Mouse (Mus musculus) mouse trophoblast stem cell (cell line): ENCODE data around the gene Ror2.

Experiments used
- in situ Hi-C, 2 experiments: fragments of 300-500 bp; cut with MseI, MboI; formaldehyde crosslinking; loops; 2 replicates in 1 of 2; 3 replicates in 1 of 2; pipeline ENCODE4 v1.15.1; 2025

The Ror2 gene

DNA sequence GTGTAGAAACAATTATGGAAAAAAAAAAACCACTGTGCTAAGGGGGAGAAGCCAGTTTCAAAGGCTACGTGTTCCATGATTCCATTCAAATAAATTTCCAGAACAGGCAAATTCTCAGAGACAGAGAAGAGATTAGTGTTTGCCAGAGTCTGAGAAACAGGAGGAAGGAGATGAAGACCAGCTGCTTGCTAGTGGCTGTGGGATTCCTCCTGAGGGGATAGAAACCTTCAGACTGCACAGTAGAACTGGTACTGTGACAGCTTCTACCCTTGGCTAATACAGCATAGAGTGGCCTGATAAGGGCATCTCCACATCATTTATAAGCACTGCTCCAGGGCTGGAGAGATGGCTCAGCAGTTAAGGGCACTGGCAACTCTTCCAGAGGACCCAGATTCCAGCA is 11.2 kb downstream of the Ror2 start:
- in situ Hi-C loops, result no loop called here

DNA sequence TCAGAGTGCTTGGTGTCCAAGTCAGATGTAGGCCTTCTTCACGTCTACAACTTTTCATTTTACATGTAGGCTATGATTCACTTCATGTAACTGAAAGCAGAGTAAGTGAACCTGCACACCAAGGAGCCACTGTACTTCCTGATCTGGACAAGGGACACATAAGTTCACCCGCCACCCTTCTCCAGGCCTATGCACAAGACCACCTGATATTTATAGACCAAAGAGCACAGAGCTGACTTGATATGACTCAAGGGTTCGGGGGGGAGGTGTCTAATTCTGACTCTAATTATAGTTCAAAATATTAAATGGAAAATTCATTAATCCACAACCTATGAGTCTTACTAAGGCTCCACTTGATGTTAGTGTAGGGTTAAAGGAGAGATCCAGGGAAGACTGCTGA is 14.3 kb downstream of the Ror2 start:
- in situ Hi-C loops, result no loop called here

DNA sequence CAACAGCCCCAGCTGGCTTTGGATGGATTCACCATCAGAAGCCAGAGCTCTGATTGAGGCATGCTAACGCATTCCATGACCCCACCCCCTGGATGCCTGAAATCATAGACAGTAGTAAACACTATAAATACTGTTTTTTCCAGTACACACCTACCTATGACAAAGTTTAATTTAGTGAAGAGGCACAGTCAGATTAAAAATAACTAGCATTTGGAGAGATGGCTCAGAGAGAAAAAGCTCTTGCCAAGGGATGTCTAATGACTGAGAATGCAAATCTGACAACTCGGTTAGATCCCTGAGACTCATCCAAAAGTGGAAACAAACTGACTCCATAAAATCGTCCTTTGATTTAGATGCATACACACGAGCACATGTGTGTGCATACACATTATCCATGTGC is 15.4 kb downstream of the Ror2 start:
- in situ Hi-C loops, result no loop called here

DNA sequence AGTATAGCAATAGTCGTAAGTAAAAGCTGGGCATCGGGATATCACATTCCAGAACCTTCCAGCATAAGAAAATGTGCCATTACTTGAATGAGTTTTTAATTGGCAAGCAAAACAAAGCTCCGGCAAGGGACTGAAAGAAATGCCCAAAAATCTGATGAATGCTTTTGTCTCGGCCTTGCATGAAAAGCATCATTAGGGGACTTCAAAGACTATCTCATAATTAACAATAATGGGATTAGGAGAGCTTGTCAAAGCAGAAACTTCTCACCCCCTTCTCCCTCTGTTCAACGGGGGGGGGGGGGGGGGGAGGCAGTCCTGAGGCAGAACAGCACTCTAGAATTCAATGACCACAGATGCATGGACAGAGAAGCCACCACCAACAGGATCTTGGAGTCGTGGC is 17.4 kb downstream of the Ror2 start:
- in situ Hi-C loops, result no loop called here

DNA sequence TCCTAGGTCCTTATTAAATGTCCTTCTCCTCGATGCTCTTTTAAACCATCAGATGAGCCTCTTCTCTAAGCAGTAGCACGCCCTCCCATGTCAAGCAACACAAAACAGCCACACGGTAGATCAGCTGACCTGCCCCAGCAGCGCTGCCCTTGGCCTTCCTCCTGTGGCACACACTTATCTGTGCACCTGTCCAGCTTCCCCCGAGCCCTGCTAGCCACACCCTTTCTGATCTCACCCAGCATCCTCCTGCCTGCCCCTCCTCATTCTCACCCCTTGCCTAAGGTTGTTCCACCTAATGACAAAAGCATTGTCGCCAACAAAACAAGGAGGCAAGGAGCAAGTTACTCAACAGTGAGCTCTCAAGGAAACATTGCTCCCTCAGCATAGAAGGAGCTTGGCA is 18.1 kb downstream of the Ror2 start:
- in situ Hi-C loops, result no loop called here

DNA sequence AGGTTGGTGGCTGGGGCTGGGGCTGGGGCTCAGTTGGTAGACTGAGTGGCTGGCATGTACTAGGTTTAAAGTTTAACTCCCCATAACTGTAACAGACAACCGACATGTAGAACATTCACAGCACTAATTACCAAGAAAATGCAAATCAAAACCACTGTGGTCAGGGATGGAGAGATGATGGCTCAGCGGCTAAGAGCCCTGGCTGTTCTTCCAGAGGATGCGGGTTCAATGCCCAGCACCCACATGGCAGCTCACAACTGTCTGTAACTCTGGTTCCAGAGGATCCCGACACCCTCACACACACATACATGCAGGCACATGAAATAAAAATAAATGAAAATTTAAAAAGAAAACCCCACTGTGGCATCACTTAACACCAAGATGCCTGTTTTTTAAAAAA is 18.8 kb downstream of the Ror2 start:
- in situ Hi-C loops, result no loop called here

DNA sequence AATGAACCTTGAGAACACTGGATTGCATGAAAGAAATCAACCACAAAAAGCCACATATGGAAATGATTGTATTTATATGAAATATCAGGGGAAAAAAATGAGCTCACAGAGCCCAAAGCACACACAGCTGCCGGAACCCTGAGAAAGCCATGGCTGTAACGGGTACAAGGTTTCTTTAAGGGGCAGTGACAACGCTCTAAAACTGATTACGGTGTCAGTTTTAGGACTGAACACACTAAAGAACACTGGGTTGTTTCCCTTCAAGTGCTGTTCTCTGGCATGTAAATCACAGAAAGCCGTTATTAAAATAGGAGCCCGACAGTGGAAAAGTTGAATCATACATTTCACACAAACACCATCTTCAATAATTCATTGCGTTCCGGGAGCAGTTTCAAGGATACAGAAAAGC is 19.4 kb downstream of the Ror2 start:
- in situ Hi-C loops, result no loop called here

DNA sequence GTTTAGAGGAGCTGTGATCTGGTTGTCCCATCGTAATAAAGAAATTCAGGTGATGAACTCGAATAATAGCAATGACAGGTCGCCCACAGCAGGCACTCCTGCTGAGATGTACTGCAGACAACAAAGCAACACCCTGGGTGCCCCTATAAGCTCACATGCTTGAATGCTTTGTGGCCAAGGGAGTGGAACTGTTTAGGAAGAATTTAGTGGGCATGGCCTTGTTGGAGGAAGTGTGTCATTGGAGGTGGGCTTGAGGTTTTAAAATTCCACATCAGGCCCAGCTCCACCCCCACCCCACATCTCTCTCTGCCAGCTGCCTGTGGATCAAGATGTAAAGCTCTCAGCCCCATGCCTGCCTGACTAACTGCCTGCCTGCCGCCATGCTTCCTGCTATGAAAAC is 21.0 kb downstream of the Ror2 start:
- in situ Hi-C loops, result no loop called here

DNA sequence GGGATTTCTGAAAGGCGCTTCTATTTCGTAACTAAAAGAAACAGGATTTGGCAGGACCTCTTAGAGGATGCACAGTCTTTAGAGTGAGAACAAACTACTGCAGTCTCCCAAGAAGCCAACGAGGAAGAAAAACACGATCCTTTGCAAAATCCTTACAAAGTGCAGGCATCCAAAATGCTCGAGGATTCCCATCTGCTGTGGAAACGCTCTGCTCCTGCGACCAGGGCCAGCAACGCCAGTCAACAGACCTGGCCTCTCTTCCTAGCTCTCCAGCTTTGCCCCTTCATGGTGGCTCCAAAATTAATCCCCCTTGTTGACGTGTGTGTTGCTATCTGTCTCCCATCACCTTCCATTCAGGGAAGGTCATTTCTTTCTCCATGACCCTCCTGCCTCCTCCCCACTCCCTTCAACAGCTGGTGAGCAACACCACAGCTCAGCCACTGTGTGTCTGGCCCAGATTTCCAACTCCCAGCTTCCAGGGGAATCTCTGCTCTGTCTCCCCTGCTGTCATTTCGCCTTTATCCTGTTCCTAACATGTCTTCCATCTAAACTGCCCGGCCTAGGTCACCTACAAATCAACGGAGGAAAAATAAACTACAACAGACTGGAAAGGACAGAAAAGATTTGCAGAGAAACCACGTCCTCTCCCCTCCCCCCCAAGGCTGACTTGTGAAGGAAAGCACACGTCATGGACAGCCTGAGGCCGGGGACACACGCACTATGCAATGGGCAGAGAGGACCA is 23.2 kb downstream of the Ror2 start:
- in situ Hi-C loops, result no loop called here

DNA sequence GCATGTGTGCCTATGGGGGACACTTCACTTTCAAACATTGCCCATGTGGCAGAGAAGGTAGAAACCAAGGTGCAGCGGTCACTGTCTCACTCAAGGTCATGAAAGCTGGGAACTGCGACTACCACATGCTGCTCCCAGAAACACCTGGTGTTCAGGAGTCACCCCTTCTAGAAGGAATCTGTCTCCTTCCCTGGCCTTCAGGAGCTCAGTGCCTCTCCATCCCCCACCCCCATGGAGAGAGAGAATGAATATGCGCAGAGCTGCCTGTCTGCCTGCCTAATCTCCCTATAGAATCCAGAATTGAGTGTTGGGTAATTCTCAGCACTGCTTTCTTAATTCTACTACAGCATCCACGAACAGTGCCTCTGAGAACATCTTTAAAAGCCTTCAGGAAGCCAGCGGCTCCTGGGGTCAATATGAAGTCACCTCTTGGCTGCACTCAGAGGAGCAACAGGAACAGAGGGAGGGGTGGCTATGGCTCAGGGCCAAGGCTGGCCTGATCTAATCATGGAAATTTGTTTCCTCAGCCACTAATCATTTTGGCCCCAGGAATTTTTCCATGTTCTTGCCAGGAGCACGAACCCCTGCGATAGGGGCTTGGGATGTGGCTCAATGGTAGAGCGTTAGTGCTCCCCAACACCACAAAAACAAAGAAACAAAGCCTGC is 24.7 kb downstream of the Ror2 start:
- in situ Hi-C loops, result no loop called here

DNA sequence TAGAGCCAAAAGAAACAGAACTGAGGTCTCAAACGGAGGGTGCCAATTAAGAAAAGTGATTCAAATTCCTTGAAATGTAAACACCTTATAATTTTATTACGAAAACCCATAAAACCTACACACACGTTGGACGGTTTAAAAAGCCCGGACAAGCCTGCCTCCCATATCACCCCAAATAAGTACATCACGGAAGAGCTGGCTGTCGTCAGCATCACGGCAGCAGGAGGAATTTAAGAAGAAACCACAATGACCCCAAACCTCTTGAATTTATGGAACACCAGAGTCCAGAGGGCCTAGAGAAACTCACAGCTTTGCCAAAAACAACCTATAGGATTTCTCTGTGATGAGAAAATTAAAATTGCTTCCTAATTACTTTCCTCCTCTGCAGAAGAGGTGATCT is 27.0 kb downstream of the Ror2 start:
- in situ Hi-C loops, result no loop called here

DNA sequence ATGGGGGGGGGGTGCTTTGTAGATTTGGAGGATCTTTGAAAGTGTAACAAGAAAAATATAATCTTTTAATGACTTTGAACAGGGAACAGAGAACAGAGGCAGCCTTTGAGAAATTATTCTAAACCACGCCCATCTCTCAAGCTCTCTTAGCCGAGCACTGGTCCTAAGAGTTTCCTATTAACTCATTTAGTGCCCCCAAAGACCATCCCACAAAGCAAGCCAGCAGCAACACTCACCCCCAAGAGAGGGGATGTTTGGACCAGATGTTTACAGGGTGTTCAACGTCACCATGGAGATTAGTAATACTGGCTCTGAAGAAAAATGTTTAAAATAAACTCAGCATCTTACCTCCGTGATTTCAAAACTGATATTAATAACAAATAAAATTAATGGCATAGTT is 27.4 kb downstream of the Ror2 start:
- in situ Hi-C loops, result no loop called here

DNA sequence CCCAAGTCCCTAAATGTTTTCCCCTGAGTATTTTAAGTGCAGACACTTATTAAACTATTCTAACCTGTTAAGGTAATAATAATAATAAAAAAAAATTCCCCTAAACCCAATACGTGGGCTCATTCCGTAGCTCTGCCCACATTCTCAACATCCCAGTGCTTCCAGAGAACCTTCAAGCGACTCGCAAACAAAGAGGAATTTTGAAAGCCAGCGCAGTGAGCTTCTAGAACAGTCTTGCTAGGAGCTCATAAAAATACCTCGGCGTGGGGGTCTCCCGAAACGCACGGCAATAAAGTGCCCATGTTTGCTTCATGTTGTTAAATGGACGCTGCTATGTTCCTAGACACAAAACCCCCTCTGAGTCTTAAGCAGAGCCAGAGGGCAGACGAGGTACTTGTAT is 32.7 kb downstream of the Ror2 start:
- in situ Hi-C loops, result no loop called here

DNA sequence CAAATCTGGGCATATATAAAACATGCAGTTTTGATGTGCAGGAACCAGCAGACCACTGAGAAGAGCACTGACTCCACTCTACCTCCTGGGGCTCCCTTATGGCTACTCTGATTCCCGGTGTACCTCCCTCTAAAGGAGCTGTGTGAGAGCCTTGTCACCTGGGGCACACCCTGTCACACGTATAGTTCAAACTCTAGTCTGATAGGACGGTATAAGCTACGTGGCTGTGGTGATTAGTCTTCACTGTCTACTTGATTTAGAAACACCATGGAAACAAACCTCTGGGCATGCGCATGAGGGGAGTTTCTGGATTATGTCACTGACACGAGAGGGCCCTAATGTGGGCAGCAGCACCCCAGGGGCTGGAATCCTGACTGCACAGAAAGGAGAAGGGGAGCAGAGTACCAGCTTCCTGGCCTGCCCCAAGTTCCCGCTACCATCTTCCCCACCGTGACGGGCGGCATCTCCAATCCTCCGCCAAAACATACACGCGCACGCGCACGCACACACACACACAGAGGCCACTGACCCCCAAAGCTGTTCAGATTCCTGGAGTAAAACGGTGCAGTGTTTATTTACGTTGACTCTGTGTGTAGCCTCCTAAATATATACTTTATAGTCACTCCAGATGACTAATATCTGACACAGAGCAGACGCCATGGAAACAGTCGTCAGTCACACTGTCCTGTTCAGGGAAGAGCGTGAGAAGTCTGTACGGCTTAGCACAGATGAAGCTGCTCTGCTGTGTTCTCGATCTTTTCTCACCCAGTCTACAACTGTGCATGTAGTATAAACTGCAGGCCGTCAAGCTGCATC is 37.1 kb downstream of the Ror2 start:
- in situ Hi-C loops, result no loop called here

DNA sequence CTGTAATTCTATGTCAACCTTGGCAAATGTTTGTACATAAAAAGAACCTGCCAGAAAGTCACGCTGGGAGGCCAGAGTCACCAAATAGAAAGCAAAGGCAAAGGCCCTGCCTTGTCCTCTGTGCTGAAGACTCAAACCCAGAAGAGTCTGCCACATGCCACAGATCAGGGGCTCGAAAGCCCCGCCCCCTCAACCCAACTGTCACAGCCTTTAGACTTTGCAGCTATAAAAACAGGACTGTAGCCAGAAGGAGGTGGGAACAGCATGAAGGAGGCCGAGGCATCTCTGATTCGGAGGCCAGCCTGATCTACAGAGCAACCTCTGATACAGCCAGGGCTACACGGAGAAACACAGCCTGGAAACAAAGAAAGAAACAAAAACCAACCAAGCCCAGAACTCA is 37.8 kb downstream of the Ror2 start:
- in situ Hi-C loops, result no loop called here

DNA sequence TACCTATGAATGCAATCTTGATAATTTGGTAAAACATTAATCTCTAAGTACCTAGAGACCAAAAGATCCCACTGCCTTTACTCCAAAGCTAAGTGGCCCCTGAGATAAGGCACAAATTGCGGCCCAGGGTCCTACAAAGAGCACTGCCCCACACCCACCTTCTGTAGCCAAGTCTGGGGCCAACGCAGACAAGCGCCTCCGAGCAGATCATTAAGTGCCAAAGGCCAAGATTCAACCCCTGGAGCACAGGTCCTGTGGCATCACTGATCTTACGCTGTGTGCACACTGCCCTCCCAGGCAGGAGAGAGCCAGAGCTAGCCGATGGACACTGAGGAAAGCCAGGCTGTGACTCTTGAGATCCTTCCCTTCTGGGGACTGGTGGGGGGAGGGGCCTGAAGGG is 38.7 kb downstream of the Ror2 start:
- in situ Hi-C loops, result no loop called here

DNA sequence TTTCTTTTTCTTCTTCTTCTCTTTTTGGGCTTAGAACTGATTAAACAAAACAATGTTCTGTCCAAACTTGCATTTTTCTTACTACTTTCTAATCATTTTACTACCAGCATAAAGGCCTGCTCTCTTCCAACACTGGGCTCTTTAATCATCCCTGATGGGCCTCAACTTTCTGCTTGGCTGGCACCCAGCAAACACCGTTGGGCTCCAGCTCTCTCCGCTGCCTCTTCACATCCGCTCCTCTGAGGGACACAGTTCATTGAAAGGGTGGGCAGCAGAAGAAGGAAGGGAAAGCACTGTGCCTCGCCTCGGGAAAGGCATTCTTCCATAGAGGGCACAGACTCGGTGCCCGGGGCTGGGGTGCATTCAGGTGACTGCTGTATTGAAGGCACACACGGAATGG is 41.8 kb downstream of the Ror2 start:
- in situ Hi-C loops, result no loop called here

DNA sequence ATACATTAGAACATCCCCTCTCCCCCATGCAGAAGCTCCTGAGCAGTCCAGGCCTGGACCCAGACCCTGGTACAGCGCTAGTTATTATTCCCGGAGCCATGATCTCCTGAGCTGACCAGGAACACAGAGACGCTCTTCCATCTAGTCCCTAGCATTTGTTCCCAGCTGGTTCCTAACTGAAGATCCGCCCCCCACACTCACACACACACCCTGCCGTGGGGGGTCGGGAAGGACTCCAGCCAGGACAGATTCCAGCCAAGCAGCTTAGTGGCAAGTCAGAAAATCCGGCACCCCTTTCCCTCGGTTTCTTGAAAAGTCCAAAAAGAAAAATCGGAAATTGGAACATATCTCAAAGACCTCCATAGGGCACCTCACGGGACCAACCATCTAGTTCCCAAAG is 48.5 kb downstream of the Ror2 start:
- in situ Hi-C loops, result no loop called here

DNA sequence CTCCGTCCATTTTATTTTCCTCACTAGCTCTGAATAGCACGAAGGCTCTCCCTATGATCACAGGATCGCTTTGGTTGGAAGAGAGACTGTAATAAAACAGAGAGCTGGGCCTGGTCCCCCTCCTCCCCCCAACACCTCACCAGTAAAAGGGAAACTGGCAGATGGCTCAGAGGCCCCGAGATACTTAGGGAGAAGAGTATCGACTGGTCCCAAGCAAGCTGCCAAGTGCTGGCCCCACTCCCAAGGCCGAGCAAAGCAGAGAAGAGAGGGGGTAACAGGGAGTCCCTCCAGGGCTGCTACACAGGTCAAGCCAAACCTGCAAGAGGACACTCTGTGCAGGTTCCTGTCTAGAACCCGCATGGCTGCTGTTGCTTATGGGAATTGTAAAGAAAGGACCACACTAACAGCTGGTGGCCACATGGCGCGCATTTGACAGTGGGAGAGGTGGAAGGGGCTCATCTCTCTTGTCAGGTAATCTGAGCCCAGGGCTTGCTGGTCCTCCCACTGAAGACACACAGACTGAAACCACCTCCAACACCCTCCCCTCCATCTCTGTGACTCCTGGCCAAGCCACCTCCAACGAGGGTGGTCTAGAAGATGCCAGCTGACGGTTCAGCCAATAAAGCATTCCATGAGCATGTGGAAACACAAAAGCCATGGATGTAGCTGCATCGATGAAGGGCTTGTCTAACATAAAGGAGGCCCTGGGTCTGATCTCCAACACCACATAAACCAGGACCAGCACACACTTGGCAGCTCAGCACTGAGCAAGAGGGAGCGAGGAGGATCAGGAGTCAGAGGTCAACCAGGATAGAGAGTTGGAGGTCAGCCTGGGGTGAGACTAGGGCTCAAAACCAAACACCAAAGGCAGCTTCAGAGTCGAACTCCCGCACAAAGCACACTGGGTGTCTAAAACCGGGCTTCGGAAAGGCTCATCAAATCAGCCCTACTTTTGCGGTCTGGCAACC is 49.2 kb downstream of the Ror2 start:
- in situ Hi-C loops, result no loop called here

DNA sequence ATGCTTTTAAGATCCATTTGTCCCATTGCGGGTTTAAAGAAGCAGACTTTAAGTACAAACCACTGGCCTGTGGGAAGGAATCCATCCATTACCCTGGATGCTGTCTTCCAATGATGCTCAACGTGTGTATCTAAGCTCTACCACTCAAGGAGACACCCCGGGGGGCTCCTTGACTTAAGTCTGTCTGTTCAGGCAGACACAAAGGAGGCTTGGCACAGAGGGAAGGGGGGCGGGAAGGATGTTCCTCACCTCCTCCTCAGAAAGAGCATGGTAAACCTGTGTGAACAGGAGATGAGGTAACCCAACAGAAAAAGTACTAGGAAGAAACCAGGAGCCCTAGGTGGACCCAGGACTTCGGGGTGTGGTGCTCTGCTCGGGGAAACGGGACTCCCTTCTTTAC is 50.0 kb downstream of the Ror2 start:
- in situ Hi-C loops, result no loop called here

DNA sequence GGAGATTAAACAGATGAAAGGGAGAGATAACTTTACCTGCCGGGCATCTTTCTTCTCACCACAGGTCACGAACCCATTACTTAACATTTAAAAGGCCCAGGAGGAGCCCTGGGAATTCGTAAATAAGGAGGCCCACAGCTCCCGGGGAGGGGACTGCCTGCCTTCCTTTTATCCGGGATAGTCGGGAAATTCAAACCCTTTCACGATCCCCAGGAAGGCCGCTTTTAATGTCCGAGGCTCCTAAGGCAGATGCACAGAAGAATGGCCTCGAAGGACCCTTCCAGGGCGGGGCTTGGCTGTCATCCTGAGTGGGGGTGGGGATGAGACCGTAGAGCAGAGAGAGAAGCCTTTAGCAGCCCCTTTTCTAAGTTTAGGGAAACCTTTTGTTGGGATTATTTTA is 51.1 kb downstream of the Ror2 start:
- in situ Hi-C loops, result no loop called here
